Mouse (Mus musculus) cerebellum, postnatal 25 days (tissue): ENCODE results near the gene Lama2.

Source experiments
- DNase-seq, 2 experiments: peaks; one replicate each; pipeline ENCODE4 v3.0.0; 2021; ENCODE audit warnings: mixed read lengths in 2 of 2

Lama2 gene

GRCm38 (mm10) chr10:27619658-27620057 is at the start of gene Lama2:
Gene Lama2 (minus strand): TSS chr10:27619758.
- DNase-seq, result no peak

- no peak for DNase-seq
Observed at GRCm38 (mm10) chr10:27664391-27664790, 44.8 kb upstream of the Lama2 start.

GRCm38 (mm10) chr10:27663396-27663795 is 43.8 kb upstream of the Lama2 start:
- DNase-seq, result no peak

- DNase-seq, result no peak
Observed at GRCm38 (mm10) chr10:27654164-27654563, 34.6 kb upstream of the Lama2 start.

- DNase-seq, result no peak
Observed at GRCm38 (mm10) chr10:27652694-27653335, 33.3 kb upstream of the Lama2 start.

GRCm38 (mm10) chr10:27635721-27636120 is 16.2 kb upstream of the Lama2 start:
- DNase-seq, result no peak

GRCm38 (mm10) chr10:27631002-27631401 is 11.4 kb upstream of the Lama2 start:
- DNase-seq, result no peak

GRCm38 (mm10) chr10:27621697-27622449 is 2.3 kb upstream of the Lama2 start:
- DNase-seq, result no peak

- no peak for DNase-seq
Observed at GRCm38 (mm10) chr10:27617522-27618020, 2.0 kb downstream of the Lama2 start.

- DNase-seq, result peak; percentile 5 to 17
Observed at GRCm38 (mm10) chr10:27616641-27617415, 2.7 kb downstream of the Lama2 start.

GRCm38 (mm10) chr10:27595675-27596074 is 23.9 kb downstream of the Lama2 start:
- DNase-seq, result no peak

GRCm38 (mm10) chr10:27533217-27533616 is 86.3 kb downstream of the Lama2 start:
- DNase-seq, result no peak

GRCm38 (mm10) chr10:27508847-27509459 is 110.6 kb downstream of the Lama2 start:
- no peak for DNase-seq

- no peak for DNase-seq
Observed at GRCm38 (mm10) chr10:27500863-27501262, 118.7 kb downstream of the Lama2 start.

- no peak for DNase-seq
Observed at GRCm38 (mm10) chr10:27488452-27488851, 131.1 kb downstream of the Lama2 start.

- no peak for DNase-seq
Observed at GRCm38 (mm10) chr10:27484041-27484440, 135.5 kb downstream of the Lama2 start.

GRCm38 (mm10) chr10:27475540-27475939 is 144.0 kb downstream of the Lama2 start:
- DNase-seq, result no peak

- DNase-seq, result no peak
Observed at GRCm38 (mm10) chr10:27468274-27468673, 151.3 kb downstream of the Lama2 start.

- DNase-seq, result no peak
Observed at GRCm38 (mm10) chr10:27413583-27414465, 205.7 kb downstream of the Lama2 start.

GRCm38 (mm10) chr10:27390753-27391152 is 228.8 kb downstream of the Lama2 start:
- DNase-seq, result no peak

GRCm38 (mm10) chr10:27387531-27387930 is 232.0 kb downstream of the Lama2 start:
- peak in 1 of 2 experiments; percentile 7 for DNase-seq

GRCm38 (mm10) chr10:27384636-27385035 is 234.9 kb downstream of the Lama2 start:
- no peak for DNase-seq
